Mouse (Mus musculus) G1E (cell line): Measurements from ENCODE around the gene Cep112. TPM values are rescaled to one million over a fixed set of nuclear protein-coding genes. Genes with fewer than 3 reads are reported as not detected.

ENCODE experiments used
- ATAC-seq: 2 replicates; pipeline ENCODE4 v1.8.0; 2016; ENCODE audit warnings: mild to moderate bottlenecking; ENCODE audit not compliant: insufficient number of reproducible peaks, poor library complexity, low FRiP score, severe bottlenecking; ENCODE audit errors: extremely low read depth
- DNase-seq: peaks from one replicate; pipeline ENCODE4 v3.0.0; 2012; ENCODE audit warnings: low spot score
- H3K27me3 ChIP-seq: 2 replicates; pipeline ENCODE4 v1.6.1; 2012; ENCODE audit warnings: mild to moderate bottlenecking, low read length, inconsistent platforms; ENCODE audit not compliant: insufficient read depth
- H3K36me3 ChIP-seq: replicated peaks from 2 replicates; pipeline ENCODE3; 2012; ENCODE audit warnings: mild to moderate bottlenecking, inconsistent platforms
- H3K4me1 ChIP-seq: 2 replicates; pipeline ENCODE4 v1.6.1; 2012; ENCODE audit warnings: low read depth, low read length, inconsistent platforms, mixed read lengths; ENCODE audit not compliant: insufficient read depth
- H3K4me3 ChIP-seq: 2 replicates; pipeline ENCODE4 v1.5.1; 2012; ENCODE audit warnings: low read depth, mild to moderate bottlenecking, inconsistent platforms, low read length, moderate library complexity, mixed read lengths
- H3K9me3 ChIP-seq: replicated peaks from 2 replicates; pipeline ENCODE4 v1.6.1; 2012; ENCODE audit warnings: inconsistent platforms
- CTCF ChIP-seq: IDR thresholded peaks from 2 replicates; pipeline ENCODE4 v1.5.1; 2012; ENCODE audit warnings: low read depth, low read length, inconsistent platforms, mixed read lengths
- GATA1 ChIP-seq: IDR thresholded peaks from 2 replicates; pipeline ENCODE4 v1.6.1; 2012; ENCODE audit warnings: borderline replicate concordance, low read length, inconsistent platforms, mixed read lengths
- GATA2 ChIP-seq: IDR thresholded peaks from 2 replicates; pipeline ENCODE4 v1.6.1; 2012; ENCODE audit warnings: low read depth, low read length, inconsistent platforms, borderline replicate concordance
- POLR2AphosphoS5 ChIP-seq: IDR thresholded peaks from 2 replicates; pipeline ENCODE4 v1.6.1; 2012; ENCODE audit warnings: low read depth, low read length, inconsistent platforms; ENCODE audit not compliant: insufficient replicate concordance
- TAL1 ChIP-seq: conservative IDR thresholded peaks from 2 replicates; pipeline ENCODE4 v1.6.1; 2012; ENCODE audit warnings: low read depth, low read length, inconsistent platforms, mixed read lengths
- polyA plus RNA-seq: library from polyadenylated mRNA; stranded (reverse); fragments of >175 nt; gene quantifications from 2 replicates; pipeline ENCODE4 v1.2.3, GENCODE M21; 2012
- total RNA-seq, 2 experiments: library from RNA; stranded (forward) in 1 of 2; stranded (reverse) in 1 of 2; fragments of 200-1000 nt in 1 of 2; fragments of >200 nt in 1 of 2; fragmentation: Nextera tagmentation in 1 of 2; gene quantifications; 2 replicates each; pipeline ENCODE4 v1.2.3; 2014 to 2017

Gene Cep112
- total and polyA plus RNA-seq, 3 experiments: 0.22 TPM; not detected in 2

DNA sequence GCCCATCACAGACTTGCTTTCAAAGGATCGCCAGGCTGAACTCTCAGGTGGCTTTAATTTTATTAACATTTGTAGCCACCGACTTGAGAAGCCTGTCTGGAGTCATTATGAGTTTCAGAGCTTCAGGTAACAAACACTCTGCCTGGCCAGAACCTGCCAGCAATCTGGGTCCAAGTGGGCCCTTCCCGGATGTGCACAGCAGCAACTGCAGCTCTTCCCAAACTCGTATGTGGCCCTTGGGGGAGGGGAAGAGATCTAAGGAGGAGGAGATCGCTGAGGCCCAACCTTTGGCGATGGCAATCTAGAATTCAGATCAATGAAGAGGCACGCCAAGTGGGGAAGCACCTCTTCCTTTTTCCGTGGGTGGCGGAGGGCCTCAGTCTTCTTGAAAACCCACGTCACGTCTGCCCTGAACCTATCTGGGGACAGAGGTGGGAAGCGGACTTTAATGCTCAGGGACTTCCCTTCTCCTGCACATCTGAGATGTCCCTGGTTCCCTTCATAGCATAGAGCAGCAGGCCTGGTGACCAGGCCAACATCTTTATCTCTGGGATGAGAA is 468.3 kb downstream of the Cep112 start:
- no peak for TF ChIP-seq GATA2
- TF ChIP-seq GATA1: no peak
- no peak for TF ChIP-seq POLR2AphosphoS5
- no peak for TF ChIP-seq TAL1
- TF ChIP-seq CTCF: no peak
- DNase-seq (no peak), ATAC-seq (no peak)
- Histone ChIP-seq H3K4me1 (no peaks in the 10 kb centered on the region), H3K9me3 (peaks cover 77% of the 10 kb centered on the region), H3K4me3 (no peak overlapping the region), H3K27me3 (no peaks in the 10 kb centered on the region), H3K36me3 (no peaks in the 10 kb centered on the region)

- H3K4me1 ChIP-seq: no peaks in the 10 kb centered on the region
Measured at GRCm38 (mm10) chr11:108893855-108894510, 469.0 kb downstream of the Cep112 start.

DNA sequence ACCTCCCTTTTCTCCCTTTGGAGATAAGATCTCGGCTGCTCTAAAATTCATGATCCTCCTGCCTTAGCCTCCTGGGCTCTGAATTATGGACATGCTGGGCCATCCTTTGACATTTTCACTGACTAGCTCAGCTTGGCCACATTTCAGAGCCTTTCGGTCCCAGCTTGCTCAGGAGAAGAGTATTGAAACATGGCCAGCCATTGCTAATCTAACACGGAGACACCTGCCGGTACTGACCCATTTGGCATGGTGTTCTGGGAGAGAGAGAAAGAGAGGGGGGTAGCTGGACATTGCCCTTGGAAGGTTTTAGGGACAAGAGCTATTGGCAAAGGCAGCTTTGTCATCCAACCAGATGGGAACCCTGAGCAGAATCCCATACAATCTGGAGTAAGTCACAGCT is 472.0 kb downstream of the Cep112 start:
- TF ChIP-seq TAL1: no peak
- TF ChIP-seq GATA2: no peak
- TF ChIP-seq GATA1: no peak
- no peak for TF ChIP-seq CTCF
- TF ChIP-seq POLR2AphosphoS5: no peak
- Histone ChIP-seq H3K9me3 (peaks cover 85% of the 10 kb centered on the region), H3K4me1 (no peaks in the 10 kb centered on the region), H3K4me3 (no peak overlapping the region), H3K27me3 (no peaks in the 10 kb centered on the region), H3K36me3 (no peaks in the 10 kb centered on the region)
- DNase-seq (no peak), ATAC-seq (no peak)

More at GRCm38 (mm10) chr11:108893855-108894510, 469.0 kb downstream of the Cep112 start:
- Histone ChIP-seq H3K9me3 (peaks cover 77% of the 10 kb centered on the region), H3K36me3 (no peaks in the 10 kb centered on the region), H3K4me3 (no peak overlapping the region), H3K27me3 (no peaks in the 10 kb centered on the region)
- DNase-seq (no peak), ATAC-seq (no peak)
- TF ChIP-seq TAL1 (no peak), POLR2AphosphoS5 (no peak), GATA2 (no peak), GATA1 (no peak), CTCF (no peak)

GRCm38 (mm10) chr11:108898063-108898462 is 473.1 kb downstream of the Cep112 start:
- Histone ChIP-seq H3K27me3 (no peaks in the 10 kb centered on the region), H3K9me3 (peaks cover 91% of the 10 kb centered on the region), H3K4me1 (no peaks in the 10 kb centered on the region), H3K36me3 (no peaks in the 10 kb centered on the region), H3K4me3 (no peak overlapping the region)
- ATAC-seq (no peak), DNase-seq (no peak)
- TF ChIP-seq GATA2 (no peak), GATA1 (no peak), CTCF (no peak), TAL1 (no peak), POLR2AphosphoS5 (no peak)

- ATAC-seq (no peak), DNase-seq (no peak)
- no peak overlapping the region for H3K4me3 ChIP-seq
- TF ChIP-seq GATA1: no peak
- TF ChIP-seq POLR2AphosphoS5: no peak
- no peak for TF ChIP-seq TAL1
- no peak for TF ChIP-seq GATA2
- TF ChIP-seq CTCF: no peak
- no peaks in the 10 kb centered on the region for H3K4me1 ChIP-seq
- H3K27me3 ChIP-seq: no peaks in the 10 kb centered on the region
- no peaks in the 10 kb centered on the region for H3K36me3 ChIP-seq
- H3K9me3 ChIP-seq: peaks cover 89% of the 10 kb centered on the region
Measured at GRCm38 (mm10) chr11:108898483-108898882, 473.5 kb downstream of the Cep112 start.

DNA sequence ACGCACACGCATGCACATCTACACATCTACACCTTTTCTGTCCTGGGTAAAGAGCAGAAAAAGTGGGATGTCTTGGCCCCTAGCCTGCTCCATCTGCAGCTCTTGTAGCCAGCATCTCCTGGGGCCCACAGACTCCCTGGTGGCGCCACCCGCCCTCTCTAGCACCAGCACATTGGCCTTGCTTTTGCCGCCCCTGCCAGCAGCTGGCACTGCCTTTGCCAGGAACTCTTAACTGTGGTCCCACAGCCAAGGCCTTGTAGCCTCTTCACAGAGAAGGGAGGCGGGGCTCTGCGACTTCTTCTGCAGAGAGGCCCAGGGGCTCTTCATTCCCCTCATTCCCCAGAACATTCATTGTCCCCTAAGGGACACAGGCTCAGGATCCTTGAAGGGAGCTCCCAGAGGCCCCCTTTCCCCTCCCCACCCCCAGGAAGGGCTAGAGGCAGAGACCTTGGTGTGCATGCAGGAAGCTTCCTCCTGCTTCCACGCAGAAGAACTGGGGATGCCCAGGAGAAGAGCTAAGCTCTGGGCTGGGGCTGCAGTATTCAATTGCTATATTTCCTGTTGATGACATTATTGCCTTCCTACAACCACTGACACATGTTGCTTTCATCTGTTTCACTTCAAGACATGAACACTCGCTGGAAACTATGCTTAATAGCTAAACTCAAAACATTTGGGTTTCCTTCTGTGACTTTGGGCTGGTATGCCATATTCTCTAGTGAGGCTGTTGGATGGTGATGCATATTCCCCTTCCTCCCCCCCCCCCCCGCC is 475.9 kb downstream of the Cep112 start:
- no peaks in the 10 kb centered on the region for H3K4me1 ChIP-seq
- no peak overlapping the region; the same call in 1 of the 2 replicates for H3K4me3 ChIP-seq
- no peak for TF ChIP-seq TAL1
- no peak for TF ChIP-seq GATA2
- TF ChIP-seq CTCF: no peak
- no peak for TF ChIP-seq GATA1
- no peak for TF ChIP-seq POLR2AphosphoS5
- DNase-seq (no peak), ATAC-seq (no peak)
- no peaks in the 10 kb centered on the region for H3K36me3 ChIP-seq
- H3K27me3 ChIP-seq: no peaks in the 10 kb centered on the region
- H3K9me3 ChIP-seq: peaks cover 86% of the 10 kb centered on the region
